Mouse (Mus musculus) kidney, embryonic 14.5 days (tissue): ENCODE measurements around the gene Camta1. TPM values are rescaled to one million over a fixed set of nuclear protein-coding genes. Genes with fewer than 3 reads are reported as not detected.

ENCODE experiments used
- ATAC-seq: fragments of 200-750 bp; cut with Nextera tagmentation; 2 replicates; pipeline ENCODE4 v1.8.0; 2017; ENCODE audit warnings: moderate number of reproducible peaks, mild to moderate bottlenecking, moderate TSS enrichment, moderate library complexity; ENCODE audit not compliant: low FRiP score, low TSS enrichment
- H3K27ac ChIP-seq: fragments of 300-500 bp; sonication (generic); 2 replicates; pipeline ENCODE4 v1.5.1; 2014; ENCODE audit warnings: low read depth, mild to moderate bottlenecking, low read length, moderate library complexity, mixed read lengths
- H3K27me3 ChIP-seq: fragments of 300-500 bp; sonication (generic); 2 replicates; pipeline ENCODE4 v1.6.1; 2014; ENCODE audit warnings: mild to moderate bottlenecking, low read length; ENCODE audit not compliant: control insufficient read depth, insufficient read depth
- H3K36me3 ChIP-seq: fragments of 300-500 bp; sonication (generic); 2 replicates; pipeline ENCODE4 v1.6.1; 2014; ENCODE audit warnings: low read length, mixed read lengths; ENCODE audit not compliant: control insufficient read depth, insufficient read depth
- H3K4me1 ChIP-seq: fragments of 300-500 bp; sonication (generic); 2 replicates; pipeline ENCODE4 v1.6.1; 2014; ENCODE audit warnings: low read length, mixed read lengths; ENCODE audit not compliant: control insufficient read depth, insufficient read depth
- H3K4me2 ChIP-seq: fragments of 300-500 bp; sonication (generic); replicated peaks from 2 replicates; pipeline ENCODE4 v1.6.1; 2014; ENCODE audit warnings: low read depth, mild to moderate bottlenecking, low read length
- H3K4me3 ChIP-seq: fragments of 300-500 bp; sonication (generic); 2 replicates; pipeline ENCODE4 v1.5.1; 2014; ENCODE audit warnings: mild to moderate bottlenecking, low read length
- H3K9ac ChIP-seq: fragments of 300-500 bp; sonication (generic); 2 replicates; pipeline ENCODE4 v1.6.1; 2014; ENCODE audit warnings: low read depth, mild to moderate bottlenecking, low read length, moderate library complexity
- H3K9me3 ChIP-seq: fragments of 300-500 bp; sonication (generic); 2 replicates; pipeline ENCODE4 v1.6.1; 2016; ENCODE audit warnings: low read length; ENCODE audit not compliant: control insufficient read depth
- WGBS: fragments of 180-500 bp; shearing (Covaris S2); extraction: QIAGEN DNeasy Blood & Tissue Kit; methylation state at CpG from one replicate; pipeline ENCODE4 v1.1.7; 2014; 5-methylcytosine and 5-hydroxymethylcytosine counted together
- polyA plus RNA-seq: library from polyadenylated mRNA; unstranded; fragments of >200 nt; fragmentation: Nextera tagmentation; extraction: Ambion mirVana; gene quantifications from 2 replicates; pipeline ENCODE4 v1.2.1, GENCODE M21; 2014

Gene Camta1
- polyA plus RNA-seq, 1 experiment from 2014 or later: 107 TPM

DNA sequence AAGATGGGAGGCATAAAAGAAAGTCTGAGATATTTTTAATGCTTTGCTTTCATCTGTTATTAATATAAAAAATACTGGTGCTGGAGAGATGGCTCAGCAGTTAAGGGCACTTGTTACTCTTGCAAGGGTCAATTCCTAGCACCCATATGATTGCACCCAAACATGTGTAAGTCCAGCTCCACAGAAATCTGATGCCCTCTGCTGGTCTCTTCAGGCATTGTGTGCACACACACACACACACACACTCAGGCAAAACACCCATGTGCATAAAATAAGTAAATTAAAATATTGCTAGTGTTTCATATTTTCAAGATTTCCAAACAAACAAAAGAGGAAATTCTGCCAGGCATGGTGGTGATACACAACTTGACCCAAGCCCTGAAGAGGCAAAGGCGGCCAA is 774.3 kb downstream of the Camta1 start:
- no peak for ATAC-seq
- WGBS: 96% methylated on average over 1 of the region's 1 CpGs
- Histone ChIP-seq H3K9ac (no peak overlapping the region), H3K27ac (no peak overlapping the region), H3K4me3 (no peak overlapping the region), H3K9me3 (no peaks in the 10 kb centered on the region), H3K4me1 (peaks cover 4% of the 10 kb centered on the region; the same call in 1 of the 2 replicates), H3K36me3 (peaks cover 12% of the 10 kb centered on the region; the same call in 1 of the 2 replicates), H3K27me3 (no peaks in the 10 kb centered on the region), H3K4me2 (no peak overlapping the region)

GRCm38 (mm10) chr4:151083027-151083426 is 778.6 kb downstream of the Camta1 start:
- Histone ChIP-seq H3K9me3 (no peaks in the 10 kb centered on the region), H3K36me3 (peaks cover 23% of the 10 kb centered on the region; the same call in 1 of the 2 replicates), H3K27ac (no peak overlapping the region), H3K27me3 (no peaks in the 10 kb centered on the region), H3K4me3 (no peak overlapping the region), H3K4me1 (peaks cover 3% of the 10 kb centered on the region; the same call in 1 of the 2 replicates), H3K9ac (no peak overlapping the region), H3K4me2 (no peak overlapping the region)
- WGBS: 76% methylated on average over 5 of the region's 5 CpGs
- no peak for ATAC-seq

- ATAC-seq: no peak
- Histone ChIP-seq H3K4me1 (peaks cover 3% of the 10 kb centered on the region; the same call in 1 of the 2 replicates), H3K9me3 (no peaks in the 10 kb centered on the region), H3K4me2 (no peak overlapping the region), H3K27me3 (no peaks in the 10 kb centered on the region), H3K36me3 (peaks cover 26% of the 10 kb centered on the region), H3K9ac (no peak overlapping the region), H3K27ac (no peak overlapping the region), H3K4me3 (no peak overlapping the region)
- 91% methylated on average over 13 of the region's 13 CpGs for WGBS
These were observed 779.7 kb downstream of the Camta1 start for GRCm38 (mm10) chr4:151081977-151082376.

GRCm38 (mm10) chr4:151081355-151081754 is 780.3 kb downstream of the Camta1 start:
- Histone ChIP-seq H3K9ac (no peak overlapping the region), H3K4me2 (no peak overlapping the region), H3K4me1 (peaks cover 3% of the 10 kb centered on the region; the same call in 1 of the 2 replicates), H3K27ac (peak overlapping the region; percentile 30; the same call in 1 of the 2 replicates), H3K9me3 (no peaks in the 10 kb centered on the region), H3K4me3 (no peak overlapping the region), H3K27me3 (no peaks in the 10 kb centered on the region), H3K36me3 (peaks cover 26% of the 10 kb centered on the region)
- 0 out of 2 replicates have a peak, but pooled peaks have one; percentile 52 for ATAC-seq
- WGBS: 24% methylated on average over 2 of the region's 2 CpGs

GRCm38 (mm10) chr4:151074817-151075216 is 786.9 kb downstream of the Camta1 start:
- Histone ChIP-seq H3K27ac (no peak overlapping the region), H3K9ac (no peak overlapping the region), H3K27me3 (no peaks in the 10 kb centered on the region), H3K9me3 (no peaks in the 10 kb centered on the region), H3K4me2 (no peak overlapping the region), H3K36me3 (peaks cover 37% of the 10 kb centered on the region), H3K4me3 (no peak overlapping the region), H3K4me1 (no peaks in the 10 kb centered on the region)
- no peak for ATAC-seq
- 93% methylated on average over 15 of the region's 15 CpGs for WGBS

DNA sequence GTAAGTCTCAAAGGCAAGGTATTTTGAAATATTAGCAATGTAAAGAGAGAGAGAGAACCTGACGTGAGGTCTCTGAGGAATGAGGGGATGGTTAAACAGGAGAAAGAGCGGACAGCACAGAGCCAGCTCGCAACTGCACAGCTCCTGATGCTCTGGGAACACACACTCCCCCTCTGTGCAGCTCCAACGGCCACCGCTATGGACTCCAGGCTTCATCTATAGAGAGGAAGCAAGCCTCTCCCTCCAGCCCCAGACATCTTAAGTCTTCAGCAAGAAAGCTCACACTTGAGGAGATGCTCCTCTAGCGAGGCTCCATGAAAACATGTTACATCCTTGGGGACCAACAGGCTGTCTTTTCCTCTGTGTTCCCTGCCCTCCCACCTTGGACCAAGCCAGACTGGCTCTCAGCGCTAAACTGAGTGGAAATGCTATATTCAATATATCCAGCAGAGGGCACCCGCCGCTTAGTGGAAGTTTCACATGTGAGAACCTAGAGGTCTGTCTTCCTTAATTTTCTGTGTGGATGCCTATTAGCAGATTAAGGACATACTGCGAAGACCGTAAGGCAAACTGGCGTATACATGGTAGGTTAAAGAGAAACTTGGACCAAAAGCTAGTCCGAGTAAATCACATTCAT is 788.5 kb downstream of the Camta1 start:
- H3K4me1 ChIP-seq: no peaks in the 10 kb centered on the region
- H3K9me3 ChIP-seq: no peaks in the 10 kb centered on the region
- H3K9ac ChIP-seq: no peak overlapping the region
- H3K27ac ChIP-seq: no peak overlapping the region
- 0 out of 2 replicates have a peak, but pooled peaks have one; percentile 57 for ATAC-seq
- WGBS: 56% methylated on average over 13 of the region's 13 CpGs
- H3K4me3 ChIP-seq: no peak overlapping the region
- no peak overlapping the region for H3K4me2 ChIP-seq
- peaks cover 26% of the 10 kb centered on the region for H3K36me3 ChIP-seq
- no peaks in the 10 kb centered on the region for H3K27me3 ChIP-seq

DNA sequence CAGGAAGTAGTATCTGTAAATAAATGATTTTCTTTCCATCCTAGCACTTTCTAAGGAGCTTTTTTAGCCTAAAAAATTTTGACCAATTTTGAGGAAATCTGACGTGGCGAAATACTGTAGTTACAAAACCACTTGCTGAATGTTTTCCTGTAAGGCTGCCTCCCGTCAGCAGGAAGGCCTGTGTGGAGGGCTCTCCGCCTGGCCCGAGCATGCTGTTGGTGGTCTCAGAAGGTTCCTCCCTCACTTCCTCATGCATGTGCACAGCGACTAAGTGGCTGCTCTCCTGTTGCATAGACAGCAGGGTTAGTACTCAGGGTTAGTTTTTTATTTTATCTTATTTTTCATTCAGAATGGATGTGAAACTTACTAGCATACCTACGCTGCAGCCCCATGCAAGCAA is 790.7 kb downstream of the Camta1 start:
- H3K4me1 ChIP-seq: no peaks in the 10 kb centered on the region
- peaks cover 18% of the 10 kb centered on the region for H3K36me3 ChIP-seq
- no peak overlapping the region for H3K27ac ChIP-seq
- no peak overlapping the region for H3K9ac ChIP-seq
- no peak overlapping the region for H3K4me2 ChIP-seq
- H3K4me3 ChIP-seq: no peak overlapping the region
- H3K9me3 ChIP-seq: no peaks in the 10 kb centered on the region
- no peaks in the 10 kb centered on the region for H3K27me3 ChIP-seq
- no peak for ATAC-seq
- 86% methylated on average over 7 of the region's 7 CpGs for WGBS

- Histone ChIP-seq H3K27ac (no peak overlapping the region), H3K9ac (no peak overlapping the region), H3K4me2 (no peak overlapping the region), H3K4me3 (no peak overlapping the region), H3K36me3 (peaks cover 4% of the 10 kb centered on the region), H3K4me1 (no peaks in the 10 kb centered on the region), H3K27me3 (no peaks in the 10 kb centered on the region), H3K9me3 (no peaks in the 10 kb centered on the region)
- 77% methylated on average over 4 of the region's 4 CpGs for WGBS
- no peak for ATAC-seq
These were observed 792.9 kb downstream of the Camta1 start for GRCm38 (mm10) chr4:151068751-151069150.

- H3K4me2 ChIP-seq: no peak overlapping the region
- ATAC-seq: no peak
- WGBS: 99% methylated on average over 4 of the region's 4 CpGs
- H3K4me1 ChIP-seq: 0 out of 2 replicates have a peak, but pooled peaks cover 6% of the 10 kb centered on the region
- H3K36me3 ChIP-seq: peaks cover 3% of the 10 kb centered on the region; the same call in 1 of the 2 replicates
- H3K9me3 ChIP-seq: no peaks in the 10 kb centered on the region; the same call in 1 of the 2 replicates
- no peak overlapping the region for H3K9ac ChIP-seq
- no peaks in the 10 kb centered on the region for H3K27me3 ChIP-seq
- H3K27ac ChIP-seq: no peak overlapping the region
- no peak overlapping the region for H3K4me3 ChIP-seq
These were observed 802.1 kb downstream of the Camta1 start for GRCm38 (mm10) chr4:151059566-151059965.
